10 mouse cellular contexts compared by ENCODE assay signal in the genomic region with DNA sequence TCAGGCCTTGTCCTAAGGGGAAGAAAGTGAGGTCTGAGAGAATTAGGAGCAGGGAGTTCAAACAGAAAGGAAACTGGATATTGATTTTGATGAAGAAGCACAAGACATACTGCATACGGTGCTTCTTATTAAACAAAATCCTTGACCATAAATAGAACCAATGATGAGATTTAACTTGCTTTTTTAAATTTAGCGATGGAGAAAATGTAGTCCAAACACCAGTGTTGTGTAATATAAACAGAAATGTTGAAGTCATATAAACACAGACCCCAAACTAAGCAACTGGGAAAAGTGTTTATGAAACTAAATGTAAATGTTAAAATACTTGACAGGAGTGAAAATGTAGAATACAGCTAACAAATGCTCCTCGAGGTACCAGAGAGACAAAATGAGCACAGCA. TPM values are rescaled to one million over a fixed set of nuclear protein-coding genes. Genes with fewer than 3 reads are reported as not detected.
"Had no signal": no experiment of that assay in that cellular context is flagged by ENCODE, and none has a peak within 500 bp of the region (broad histone marks: within the 10 kb centered on the region; RNA-seq: fewer than 3 reads in every experiment).

No protein-coding gene starts in this region.

- H3K36me3 ChIP-seq: limb, embryonic 10.5 days; liver, embryonic 15.5 days; midbrain, embryonic 13.5 days had no signal

- H3K9ac ChIP-seq: hindbrain, embryonic 14.5 days; liver, embryonic 15.5 days; midbrain, embryonic 13.5 days had no signal

- H3K4me1 ChIP-seq: midbrain, embryonic 13.5 days had no signal

- DNase-seq: lung, adult 2 months; right cerebral cortex, postnatal 4 days; thymus, adult 2 months; thymus, postnatal 25 days had no signal

- ATAC-seq: midbrain, embryonic 13.5 days had no signal

- H3K4me2 ChIP-seq: hindbrain, embryonic 14.5 days; liver, embryonic 11.5 days; liver, embryonic 15.5 days; midbrain, embryonic 13.5 days had no signal

- H3K4me3 ChIP-seq: left cerebral cortex, adult 2 months; limb, embryonic 10.5 days; liver, embryonic 15.5 days; midbrain, embryonic 13.5 days had no signal

- H3K27me3 ChIP-seq: midbrain, embryonic 13.5 days had no signal

- H3K9me3 ChIP-seq: limb, embryonic 10.5 days; liver, embryonic 15.5 days; midbrain, embryonic 13.5 days had no signal

- H3K27ac ChIP-seq: hindbrain, embryonic 14.5 days; left cerebral cortex, adult 2 months; limb, embryonic 10.5 days; liver, embryonic 15.5 days; midbrain, embryonic 13.5 days had no signal

RNA-seq across cellular contexts. Expression of gene Kbtbd12, which starts 51.0 kb away (rescaled TPM):
- polyA plus RNA-seq: midbrain, embryonic 13.5 days had no signal
